Mouse (Mus musculus): Measurements from ENCODE around the gene E2f2. TPM values are rescaled to one million over a fixed set of nuclear protein-coding genes. Genes with fewer than 3 reads are reported as not detected.

Gene E2f2
- total and polyA plus RNA-seq, 2 experiments from 2014 or later, result 0.46 to 2.0 TPM

DNA sequence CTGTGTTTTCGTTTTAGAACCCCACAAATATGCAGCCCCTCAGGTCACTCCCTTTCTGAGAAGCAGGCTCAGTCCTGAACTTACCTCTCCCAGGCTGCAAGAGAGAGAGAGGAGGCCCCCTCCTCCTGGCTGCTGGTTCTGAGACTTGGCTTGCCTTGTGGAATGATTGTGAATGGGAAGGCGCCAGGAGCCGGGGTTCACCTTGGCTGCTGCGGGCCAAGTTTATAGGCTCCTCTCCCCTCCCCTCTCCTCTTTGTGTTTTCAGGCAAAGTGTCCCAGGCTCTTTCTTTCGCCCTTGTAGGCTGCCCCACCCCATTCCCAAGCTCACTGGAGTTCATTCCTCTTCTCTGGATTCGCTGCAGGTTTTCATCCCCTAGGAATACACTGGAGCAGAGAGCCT, 34.7 kb downstream of the E2f2 start:
- peak overlapping the region; percentile 60 for H3K4me3 ChIP-seq (ENCODE audit: low read depth, low read length)
- H3K9ac ChIP-seq (replicated peaks; ENCODE audit: low read length, poor library complexity, severe bottlenecking), result peak overlapping the region; percentile 74
- no peak for TF ChIP-seq CTCF (IDR thresholded peaks at IDR 0.05)
- no peak overlapping the region for H3K27ac ChIP-seq (ENCODE audit: low read depth, low read length)
- H3K4me2 ChIP-seq (ENCODE audit: low read depth, low read length, poor library complexity, severe bottlenecking), result peak overlapping the region; percentile 97
- H3K9me3 ChIP-seq (ENCODE audit: low read length), result no peaks in the 10 kb centered on the region
- DNase-seq (ENCODE audit: low spot score) (no peak), ATAC-seq (ENCODE audit: low FRiP score) (no peak)
- H3K36me3 ChIP-seq (ENCODE audit: insufficient read depth, low read length), result no peaks in the 10 kb centered on the region
- 3% methylated on average over 6 of the region's 6 CpGs for WGBS
- H3K4me1 ChIP-seq (ENCODE audit: insufficient read depth, low read length), result no peaks in the 10 kb centered on the region
- H3K27me3 ChIP-seq (ENCODE audit: insufficient read depth, low read length), result no peaks in the 10 kb centered on the region

DNA sequence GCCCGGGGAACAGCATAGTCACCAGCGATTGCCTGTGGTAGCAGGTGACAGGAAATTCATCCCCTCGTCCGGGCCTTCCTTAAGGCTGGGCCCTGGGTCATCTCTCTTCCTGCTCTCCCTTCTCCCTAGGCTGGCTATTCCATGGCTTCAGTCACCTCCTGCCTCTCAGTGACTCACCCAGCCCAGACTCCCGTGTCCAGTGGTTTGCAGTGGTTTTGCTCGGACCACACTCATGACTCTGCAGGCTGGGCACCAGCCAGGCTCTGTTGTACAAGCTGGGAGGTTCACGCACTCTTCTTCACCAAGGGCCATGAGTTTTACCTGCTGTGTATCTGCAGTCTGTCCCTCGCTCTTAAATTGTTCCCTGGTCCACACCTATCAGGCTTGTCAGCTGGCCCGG, 38.7 kb downstream of the E2f2 start:
- Histone ChIP-seq H3K27me3 (ENCODE audit: insufficient read depth, low read length) (no peaks in the 10 kb centered on the region), H3K4me2 (ENCODE audit: low read depth, low read length, poor library complexity, severe bottlenecking) (no peak overlapping the region), H3K9me3 (ENCODE audit: low read length) (no peaks in the 10 kb centered on the region), H3K4me1 (ENCODE audit: insufficient read depth, low read length) (no peaks in the 10 kb centered on the region), H3K9ac (replicated peaks; ENCODE audit: low read length, poor library complexity, severe bottlenecking) (no peak overlapping the region), H3K27ac (ENCODE audit: low read depth, low read length) (no peak overlapping the region), H3K4me3 (ENCODE audit: low read depth, low read length) (no peak overlapping the region), H3K36me3 (ENCODE audit: insufficient read depth, low read length) (no peaks in the 10 kb centered on the region)
- ATAC-seq (ENCODE audit: low FRiP score), result no peak
- no peak for DNase-seq (ENCODE audit: low spot score)
- no peak for TF ChIP-seq CTCF (IDR thresholded peaks at IDR 0.05)
- WGBS, result 85% methylated on average over 9 of the region's 9 CpGs

DNA sequence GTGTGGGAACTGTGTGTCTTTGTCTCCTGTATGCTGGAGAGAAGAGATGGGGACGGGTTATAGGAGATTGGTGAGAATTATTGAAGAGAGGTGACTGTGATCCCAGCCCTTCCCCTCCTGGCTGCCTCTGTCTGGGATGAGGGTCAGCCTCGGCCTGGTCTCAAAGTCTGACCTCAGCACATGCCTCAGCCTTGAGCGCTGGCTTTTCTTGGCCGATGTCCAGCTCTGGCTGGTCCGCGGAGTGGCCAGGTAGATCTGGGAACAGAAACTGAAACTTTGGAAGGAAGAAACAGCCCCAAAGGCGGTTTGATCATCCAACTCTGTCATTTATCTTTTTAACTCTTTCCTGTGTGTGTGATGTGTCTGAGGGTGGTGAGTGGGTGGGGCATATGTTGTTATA, 41.4 kb downstream of the E2f2 start:
- no peak for ATAC-seq (ENCODE audit: low FRiP score)

GRCm38 (mm10) chr4:136214828-136215227, 42.6 kb downstream of the E2f2 start:
- H3K4me2 ChIP-seq (ENCODE audit: low read depth, low read length, poor library complexity, severe bottlenecking), result no peak overlapping the region
- no peak for TF ChIP-seq CTCF (IDR thresholded peaks at IDR 0.05)
- no peaks in the 10 kb centered on the region for H3K9me3 ChIP-seq (ENCODE audit: low read length)
- WGBS, result 85% methylated on average over 8 of the region's 8 CpGs
- H3K36me3 ChIP-seq (ENCODE audit: insufficient read depth, low read length), result no peaks in the 10 kb centered on the region
- no peak overlapping the region for H3K27ac ChIP-seq (ENCODE audit: low read depth, low read length)
- no peaks in the 10 kb centered on the region for H3K4me1 ChIP-seq (ENCODE audit: insufficient read depth, low read length)
- no peak for ATAC-seq (ENCODE audit: low FRiP score)
- no peak for DNase-seq (ENCODE audit: low spot score)
- H3K27me3 ChIP-seq (ENCODE audit: insufficient read depth, low read length), result no peaks in the 10 kb centered on the region
- no peak overlapping the region for H3K4me3 ChIP-seq (ENCODE audit: low read depth, low read length)
- H3K9ac ChIP-seq (replicated peaks; ENCODE audit: low read length, poor library complexity, severe bottlenecking), result no peak overlapping the region

More for the DNA sequence above, 41.4 kb downstream of the E2f2 start:
- Histone ChIP-seq H3K9ac (replicated peaks; ENCODE audit: low read length, poor library complexity, severe bottlenecking) (no peak overlapping the region), H3K9me3 (ENCODE audit: low read length) (no peaks in the 10 kb centered on the region), H3K4me2 (ENCODE audit: low read depth, low read length, poor library complexity, severe bottlenecking) (no peak overlapping the region), H3K27ac (ENCODE audit: low read depth, low read length) (no peak overlapping the region), H3K27me3 (ENCODE audit: insufficient read depth, low read length) (no peaks in the 10 kb centered on the region), H3K4me3 (ENCODE audit: low read depth, low read length) (no peak overlapping the region), H3K36me3 (ENCODE audit: insufficient read depth, low read length) (no peaks in the 10 kb centered on the region), H3K4me1 (ENCODE audit: insufficient read depth, low read length) (no peaks in the 10 kb centered on the region)
- no peak for DNase-seq (ENCODE audit: low spot score)
- WGBS, result 65% methylated on average over 7 of the region's 7 CpGs
- TF ChIP-seq CTCF (IDR thresholded peaks at IDR 0.05), result no peak

- no peak overlapping the region for H3K9ac ChIP-seq (replicated peaks; ENCODE audit: low read length, poor library complexity, severe bottlenecking)
- no peak for TF ChIP-seq CTCF (IDR thresholded peaks at IDR 0.05)
- no peaks in the 10 kb centered on the region; the same call in 1 of the 2 replicates for H3K27me3 ChIP-seq (ENCODE audit: insufficient read depth, low read length)
- no peaks in the 10 kb centered on the region for H3K9me3 ChIP-seq (ENCODE audit: low read length)
- no peaks in the 10 kb centered on the region for H3K4me1 ChIP-seq (ENCODE audit: insufficient read depth, low read length)
- WGBS, result 82% methylated on average over 8 of the region's 8 CpGs
- H3K4me3 ChIP-seq (ENCODE audit: low read depth, low read length), result no peak overlapping the region
- ATAC-seq (ENCODE audit: low FRiP score) (no peak), DNase-seq (ENCODE audit: low spot score) (no peak)
- no peaks in the 10 kb centered on the region for H3K36me3 ChIP-seq (ENCODE audit: insufficient read depth, low read length)
- H3K27ac ChIP-seq (ENCODE audit: low read depth, low read length), result no peak overlapping the region
- no peak overlapping the region for H3K4me2 ChIP-seq (ENCODE audit: low read depth, low read length, poor library complexity, severe bottlenecking)
These were observed 43.4 kb downstream of the E2f2 start for GRCm38 (mm10) chr4:136215576-136215975.

GRCm38 (mm10) chr4:136217063-136217462, 44.9 kb downstream of the E2f2 start:
- WGBS, result 70% methylated on average over 10 of the region's 10 CpGs
- no peaks in the 10 kb centered on the region for H3K4me1 ChIP-seq (ENCODE audit: insufficient read depth, low read length)
- DNase-seq (ENCODE audit: low spot score), result no peak
- H3K4me2 ChIP-seq (ENCODE audit: low read depth, low read length, poor library complexity, severe bottlenecking), result no peak overlapping the region
- H3K9me3 ChIP-seq (ENCODE audit: low read length), result no peaks in the 10 kb centered on the region
- ATAC-seq (ENCODE audit: low FRiP score), result no peak
- TF ChIP-seq CTCF (IDR thresholded peaks at IDR 0.05), result no peak
- no peaks in the 10 kb centered on the region; the same call in 1 of the 2 replicates for H3K27me3 ChIP-seq (ENCODE audit: insufficient read depth, low read length)
- H3K4me3 ChIP-seq (ENCODE audit: low read depth, low read length), result no peak overlapping the region
- no peaks in the 10 kb centered on the region for H3K36me3 ChIP-seq (ENCODE audit: insufficient read depth, low read length)
- H3K27ac ChIP-seq (ENCODE audit: low read depth, low read length), result no peak overlapping the region
- no peak overlapping the region for H3K9ac ChIP-seq (replicated peaks; ENCODE audit: low read length, poor library complexity, severe bottlenecking)
